Mouse (Mus musculus): ENCODE measurements around the gene Ppp1r3g. TPM values are rescaled to one million over a fixed set of nuclear protein-coding genes. Genes with fewer than 3 reads are reported as not detected.

The Ppp1r3g gene
- polyA plus RNA-seq, 1 experiment: 8.0 TPM

GRCm38 (mm10) chr13:35994067-35994466 lies 35.4 kb downstream of the Ppp1r3g start:
- peak; percentile 47 to 62 for DNase-seq (ENCODE audit: extremely low spot score in 1 of 2, low spot score in 1 of 2)

GRCm38 (mm10) chr13:35995231-35995630 lies 36.6 kb downstream of the Ppp1r3g start:
- DNase-seq (ENCODE audit: extremely low spot score in 1 of 2, low spot score in 1 of 2): no peak

- no peak for DNase-seq (ENCODE audit: extremely low spot score in 1 of 2, low spot score in 1 of 2)
Observed at GRCm38 (mm10) chr13:35995696-35996426, 37.2 kb downstream of the Ppp1r3g start.

GRCm38 (mm10) chr13:35997606-35998005 lies 39.0 kb downstream of the Ppp1r3g start:
- no peak for DNase-seq (ENCODE audit: extremely low spot score in 1 of 2, low spot score in 1 of 2)

GRCm38 (mm10) chr13:36000798-36001197 lies 42.2 kb downstream of the Ppp1r3g start:
- DNase-seq (ENCODE audit: extremely low spot score in 1 of 2, low spot score in 1 of 2): no peak

- DNase-seq (ENCODE audit: extremely low spot score in 1 of 2, low spot score in 1 of 2): no peak
Observed at GRCm38 (mm10) chr13:36009981-36010380, 51.3 kb downstream of the Ppp1r3g start.

GRCm38 (mm10) chr13:36015636-36016035 lies 57.0 kb downstream of the Ppp1r3g start:
- DNase-seq (ENCODE audit: extremely low spot score in 1 of 2, low spot score in 1 of 2): no peak

GRCm38 (mm10) chr13:36018017-36018416 lies 59.4 kb downstream of the Ppp1r3g start:
- no peak for DNase-seq (ENCODE audit: extremely low spot score in 1 of 2, low spot score in 1 of 2)

GRCm38 (mm10) chr13:36019309-36020274 lies 61.0 kb downstream of the Ppp1r3g start:
- peak; percentile 64 to 96 for DNase-seq (ENCODE audit: extremely low spot score in 1 of 2, low spot score in 1 of 2)

Other genes starting within 250 kb of the Ppp1r3g start
- gene Rpp40, start 52.5 kb upstream of the Ppp1r3g start, polyA plus RNA-seq (2012; rRNA removed): 3.8 and 4.1 TPM in 2 replicates
- 28.2 and 33.0 TPM in 2 replicates for gene Fars2, start 158.6 kb downstream of the Ppp1r3g start, polyA plus RNA-seq (2012; rRNA removed)
- 16.8 and 17.5 TPM in 2 replicates for gene Lyrm4, start 158.7 kb downstream of the Ppp1r3g start, polyA plus RNA-seq (2012; rRNA removed)